Mouse (Mus musculus) monocyte, adult 2 months (primary cell): ENCODE data around the gene Cd52.

ENCODE experiments used
- DNase-seq, 2 experiments: peaks; one replicate each; pipeline ENCODE4 v3.0.0; 2022; ENCODE audit warnings: low spot score in 2 of 2, low read depth in 1 of 2

The Cd52 gene

GRCm38 (mm10) chr4:134092382-134093288, 2.2 kb downstream of the Cd52 start:
- DNase-seq: peak; percentile 40 to 64

GRCm38 (mm10) chr4:134091225-134091529, 3.7 kb downstream of the Cd52 start:
- no peak for DNase-seq

GRCm38 (mm10) chr4:134090521-134091224, 4.2 kb downstream of the Cd52 start:
- DNase-seq: no peak

GRCm38 (mm10) chr4:134089029-134089428, 5.9 kb downstream of the Cd52 start:
- DNase-seq: no peak

- peak in 1 of 2 experiments; percentile 37 for DNase-seq
Measured at GRCm38 (mm10) chr4:134087412-134087811, 7.5 kb downstream of the Cd52 start.

- DNase-seq: no peak
Measured at GRCm38 (mm10) chr4:134084999-134085398, 9.9 kb downstream of the Cd52 start.

GRCm38 (mm10) chr4:134082460-134082859, 12.4 kb downstream of the Cd52 start:
- DNase-seq: no peak

GRCm38 (mm10) chr4:134081730-134082386, 13.0 kb downstream of the Cd52 start:
- DNase-seq: peak in 1 of 2 experiments; percentile 56

GRCm38 (mm10) chr4:134080674-134081073, 14.2 kb downstream of the Cd52 start:
- DNase-seq: no peak

GRCm38 (mm10) chr4:134078694-134079093, 16.2 kb downstream of the Cd52 start:
- DNase-seq: no peak

- DNase-seq: no peak
Measured at GRCm38 (mm10) chr4:134068793-134069580, 25.9 kb downstream of the Cd52 start.

- no peak for DNase-seq
Measured at GRCm38 (mm10) chr4:134067833-134068544, 26.9 kb downstream of the Cd52 start.

- no peak for DNase-seq
Measured at GRCm38 (mm10) chr4:134067383-134067782, 27.5 kb downstream of the Cd52 start.

GRCm38 (mm10) chr4:134065431-134066004, 29.4 kb downstream of the Cd52 start:
- DNase-seq: no peak

- no peak for DNase-seq
Measured at GRCm38 (mm10) chr4:134062561-134062960, 32.3 kb downstream of the Cd52 start.

- DNase-seq: no peak
Measured at GRCm38 (mm10) chr4:134061944-134062446, 32.9 kb downstream of the Cd52 start.

GRCm38 (mm10) chr4:134061166-134061830, 33.6 kb downstream of the Cd52 start:
- DNase-seq: no peak

GRCm38 (mm10) chr4:134060135-134060865, 34.6 kb downstream of the Cd52 start, which contains the start of gene Crybg2:
TSS of gene Crybg2 (plus strand) at chr4:134060815.
- DNase-seq: no peak

- DNase-seq: no peak
Measured at GRCm38 (mm10) chr4:134058908-134059307, 36.0 kb downstream of the Cd52 start.
